Mouse (Mus musculus) ES-E14 (cell line): ENCODE measurements around the gene Nacad.

Experiments
- CHD2 ChIP-seq: IDR thresholded peaks from 2 replicates; pipeline ENCODE4 v1.6.1; 2014; ENCODE audit warnings: mild to moderate bottlenecking, low read depth, low read length, inconsistent platforms
- HCFC1 ChIP-seq: IDR thresholded peaks from 2 replicates; pipeline ENCODE4 v1.6.1; 2012; ENCODE audit warnings: low read length, inconsistent platforms, borderline replicate concordance; ENCODE audit not compliant: insufficient read depth
- MAFK ChIP-seq: IDR thresholded peaks from 2 replicates; pipeline ENCODE4 v1.6.1; 2014; ENCODE audit warnings: mild to moderate bottlenecking, low read depth, low read length, inconsistent platforms; ENCODE audit not compliant: insufficient read depth
- ZNF384 ChIP-seq: IDR thresholded peaks from 2 replicates; pipeline ENCODE4 v1.6.1; 2012; ENCODE audit warnings: low read depth, low read length, inconsistent platforms

DNA sequence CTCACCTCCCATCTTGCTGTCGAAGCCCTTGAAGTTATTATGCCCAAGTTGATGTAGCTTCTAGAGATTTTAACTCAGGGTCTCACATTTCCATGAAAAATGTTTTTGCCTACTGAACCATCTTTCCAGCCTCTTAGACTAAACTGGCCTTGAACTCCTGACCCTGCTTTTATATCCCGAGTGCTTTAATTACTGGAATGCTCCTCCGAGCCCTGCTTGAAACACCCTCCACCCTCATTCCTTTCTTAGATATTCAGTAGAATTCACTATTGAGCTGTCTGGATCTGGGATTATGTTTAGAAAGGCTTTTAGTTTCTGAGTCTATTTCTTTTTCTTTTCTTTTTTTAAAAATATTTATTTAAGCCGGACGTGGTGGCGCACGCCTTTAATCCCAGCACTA lies 26.5 kb downstream of the Nacad start:
- TF ChIP-seq CHD2 (no peak), MAFK (no peak), HCFC1 (no peak), ZNF384 (no peak)
